Mouse (Mus musculus): ENCODE measurements around the gene Nr4a3. TPM values are rescaled to one million over a fixed set of nuclear protein-coding genes. Genes with fewer than 3 reads are reported as not detected.

Gene Nr4a3
- total RNA-seq, 2 experiments from 2014 or later, result 5.8 to 6.7 TPM

- DNase-seq, result no peak
Observed at GRCm38 (mm10) chr4:48050442-48050841, 5.5 kb downstream of the Nr4a3 start.

DNA sequence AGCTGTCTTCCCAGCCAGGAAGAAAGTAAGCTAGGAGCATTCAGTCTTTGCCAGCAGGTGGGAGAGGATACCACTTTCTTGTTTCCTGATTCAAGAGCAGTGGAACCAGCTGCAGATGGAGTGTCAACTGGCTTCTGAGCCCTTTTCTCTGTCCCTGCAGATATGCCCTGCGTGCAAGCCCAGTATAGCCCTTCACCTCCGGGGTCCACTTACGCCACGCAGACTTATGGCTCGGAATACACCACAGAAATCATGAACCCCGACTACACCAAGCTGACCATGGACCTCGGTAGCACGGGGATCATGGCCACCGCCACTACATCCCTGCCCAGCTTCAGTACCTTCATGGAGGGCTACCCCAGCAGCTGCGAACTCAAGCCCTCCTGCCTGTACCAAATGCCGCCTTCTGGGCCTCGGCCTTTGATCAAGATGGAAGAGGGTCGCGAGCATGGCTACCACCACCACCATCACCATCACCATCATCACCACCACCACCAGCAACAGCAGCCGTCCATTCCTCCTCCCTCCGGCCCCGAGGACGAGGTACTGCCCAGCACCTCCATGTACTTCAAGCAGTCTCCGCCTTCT lies 6.2 kb downstream of the Nr4a3 start:
- DNase-seq, result no peak

- no peak for DNase-seq
Observed at GRCm38 (mm10) chr4:48051674-48052121, 6.7 kb downstream of the Nr4a3 start.

GRCm38 (mm10) chr4:48061716-48062115 lies 16.8 kb downstream of the Nr4a3 start:
- DNase-seq, result no peak

- DNase-seq, result no peak
Observed at GRCm38 (mm10) chr4:48064311-48064710, 19.4 kb downstream of the Nr4a3 start.

GRCm38 (mm10) chr4:48066676-48067075 lies 21.7 kb downstream of the Nr4a3 start:
- no peak for DNase-seq

DNA sequence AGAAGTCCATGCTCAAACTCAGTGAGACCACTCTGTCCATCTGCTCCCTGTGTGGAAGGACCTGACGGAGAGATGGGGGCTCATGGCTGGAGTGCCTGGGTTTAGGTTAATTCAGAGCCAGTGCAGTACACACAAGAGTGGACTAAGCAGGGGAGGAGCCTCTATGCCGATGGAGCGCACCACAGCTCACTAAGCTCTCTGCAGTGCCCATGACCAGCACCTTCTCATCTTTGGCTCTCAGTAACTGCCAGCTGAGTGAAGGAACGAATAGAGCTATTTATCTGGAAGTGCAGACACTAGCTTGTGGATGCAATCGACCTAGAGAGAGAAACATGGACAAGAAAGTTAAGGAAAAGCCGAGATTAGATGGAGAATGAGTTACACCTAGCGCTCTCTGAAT lies 24.2 kb downstream of the Nr4a3 start:
- no peak for DNase-seq

- DNase-seq, result no peak
Observed at GRCm38 (mm10) chr4:48072006-48072405, 27.1 kb downstream of the Nr4a3 start.

DNA sequence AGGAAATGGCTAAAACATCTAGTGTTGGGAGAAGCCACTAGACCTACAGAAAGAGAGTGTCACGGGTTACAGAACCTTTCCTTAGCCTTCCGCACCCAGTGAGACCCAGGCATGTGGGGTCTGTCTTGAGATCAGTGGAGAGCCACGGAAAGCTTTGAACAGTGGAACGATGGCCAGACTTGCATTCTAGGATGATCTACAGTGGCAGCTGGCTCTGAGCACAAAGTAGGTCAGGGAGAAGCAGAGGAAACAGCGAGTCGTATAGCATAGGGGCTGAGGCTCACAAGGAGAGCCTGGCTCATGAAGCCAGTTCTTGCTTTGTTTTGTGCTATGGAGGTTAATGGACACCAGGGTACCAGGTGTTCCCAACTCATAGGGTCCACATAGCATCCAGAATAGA lies 28.4 kb downstream of the Nr4a3 start:
- no peak for DNase-seq

GRCm38 (mm10) chr4:48074451-48075240 lies 29.7 kb downstream of the Nr4a3 start:
- DNase-seq, result no peak

- DNase-seq, result peak; percentile 50 to 63
Observed at GRCm38 (mm10) chr4:48076693-48077471, 31.9 kb downstream of the Nr4a3 start.

DNA sequence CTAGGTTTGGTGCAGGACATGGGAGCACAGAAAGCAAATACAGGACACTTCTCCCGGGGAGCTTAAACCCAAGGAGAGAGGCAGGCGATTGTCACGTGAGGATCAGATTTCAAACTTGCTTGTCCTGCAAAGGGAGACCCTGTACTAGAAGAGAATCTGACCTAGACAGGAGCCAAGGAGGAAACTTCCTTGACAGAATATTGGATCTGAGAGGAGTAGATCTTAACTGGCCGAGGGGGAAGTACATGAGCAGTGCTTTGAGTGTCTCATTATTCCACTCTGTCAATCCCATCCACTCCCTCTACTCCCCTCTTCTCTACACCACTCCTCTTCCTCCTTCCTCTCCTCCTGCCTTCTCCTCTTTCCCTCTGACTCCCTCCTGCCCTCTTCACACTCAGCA lies 33.3 kb downstream of the Nr4a3 start:
- no peak for DNase-seq

- DNase-seq, result no peak
Observed at GRCm38 (mm10) chr4:48079285-48080039, 34.5 kb downstream of the Nr4a3 start.

DNA sequence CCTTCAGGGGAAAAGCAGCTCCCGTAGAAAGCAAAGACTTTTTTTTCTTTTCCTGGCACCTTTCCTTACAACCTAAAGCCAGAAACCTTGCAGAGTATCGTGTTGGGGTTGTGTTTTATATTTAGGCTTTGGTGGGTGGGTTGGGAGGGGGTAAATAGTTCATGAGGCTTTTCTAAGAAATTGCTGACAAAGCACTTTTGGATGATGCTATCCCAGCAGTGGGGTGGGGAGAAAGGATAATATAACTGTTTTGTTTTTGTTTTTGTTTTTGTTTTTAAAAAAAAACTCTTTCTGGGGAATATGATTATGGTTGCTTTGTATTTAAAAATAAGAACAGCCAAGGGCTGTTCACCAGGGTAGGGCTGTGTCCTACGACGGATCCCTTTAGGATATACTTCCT lies 38.5 kb downstream of the Nr4a3 start:
- DNase-seq, result no peak

- no peak for DNase-seq
Observed at GRCm38 (mm10) chr4:48086609-48087008, 41.7 kb downstream of the Nr4a3 start.

DNA sequence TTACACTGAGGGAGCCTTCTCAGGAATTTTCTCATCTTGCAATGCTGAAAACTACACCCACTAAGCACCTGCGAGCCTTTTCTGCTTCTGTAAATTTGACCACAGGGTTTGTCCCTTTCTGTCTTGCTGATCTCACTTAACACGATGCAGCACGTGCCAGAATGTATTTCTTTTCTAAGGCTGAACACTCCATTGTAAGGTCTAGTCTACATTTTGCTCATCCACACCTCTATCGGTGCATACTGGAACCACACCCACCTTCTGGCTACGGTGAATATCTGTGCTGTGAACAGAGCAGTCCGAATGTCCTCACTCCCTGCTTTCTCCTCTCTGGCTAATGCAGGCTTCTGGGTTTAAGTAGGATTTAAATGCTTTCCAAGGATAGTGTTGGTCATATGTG lies 42.5 kb downstream of the Nr4a3 start:
- no peak for DNase-seq

DNA sequence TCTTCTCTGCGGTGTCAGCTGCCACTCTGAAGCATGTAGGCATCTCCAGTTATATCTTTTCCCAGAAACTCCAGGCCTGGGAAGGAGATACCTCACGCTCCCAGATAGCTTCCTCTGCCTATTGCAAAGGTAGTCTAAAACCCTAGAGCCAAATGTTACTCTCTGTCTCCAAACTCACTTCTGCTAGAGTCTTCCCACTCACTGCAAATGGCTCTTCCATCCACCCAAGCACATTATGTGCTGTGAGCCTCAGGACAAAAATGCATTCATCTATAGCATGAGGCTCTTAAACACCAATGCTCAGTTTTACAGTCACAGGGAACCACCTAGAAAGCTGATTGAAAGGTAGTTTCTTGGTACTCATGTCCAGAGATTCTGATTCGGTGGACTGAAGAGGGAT lies 48.3 kb downstream of the Nr4a3 start:
- no peak for DNase-seq

GRCm38 (mm10) chr4:48100217-48100616 lies 55.3 kb downstream of the Nr4a3 start:
- no peak for DNase-seq

DNA sequence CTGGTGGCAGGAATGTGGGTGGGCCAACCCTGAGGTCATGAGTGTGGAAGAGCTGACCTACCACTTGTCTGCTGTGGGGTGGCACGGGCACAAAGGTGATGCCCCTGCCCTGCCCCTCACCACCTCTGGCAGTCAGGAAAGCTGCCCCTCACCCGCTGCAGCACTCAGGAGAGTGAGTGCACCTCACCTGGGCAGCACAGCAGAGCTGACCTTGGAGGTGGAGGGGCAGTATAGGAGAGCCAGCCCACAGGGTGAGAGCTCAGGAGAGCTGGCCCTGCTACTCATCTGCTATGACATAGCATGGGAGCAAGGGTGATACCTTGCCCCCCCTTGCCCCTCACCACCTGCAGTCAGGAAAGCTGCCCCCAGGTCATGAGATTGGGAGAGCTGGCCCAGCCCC lies 57.0 kb downstream of the Nr4a3 start:
- no peak for DNase-seq

DNA sequence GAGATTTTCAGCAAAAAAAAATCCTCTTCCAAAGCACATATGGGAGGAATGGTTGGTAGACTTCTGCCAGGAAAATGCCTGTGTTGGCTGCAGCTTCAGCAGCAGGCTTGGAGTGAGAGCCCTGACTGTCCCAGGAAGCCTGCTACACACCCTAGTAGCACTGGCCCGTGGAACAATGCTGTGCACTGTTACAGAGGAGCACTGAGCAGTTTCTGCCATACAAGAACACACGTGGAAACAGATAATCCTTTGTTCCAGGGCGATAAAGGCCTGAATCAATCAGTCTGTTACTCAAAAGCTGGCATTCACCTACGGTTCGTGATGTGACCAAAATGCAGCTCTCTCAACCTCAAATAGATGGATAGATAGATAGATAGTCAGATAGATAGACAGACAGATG lies 60.4 kb downstream of the Nr4a3 start:
- DNase-seq, result no peak

- DNase-seq, result no peak
Observed at GRCm38 (mm10) chr4:48107086-48107485, 62.1 kb downstream of the Nr4a3 start.

- peak in 1 of 2 experiments; percentile 38 for DNase-seq
Observed at GRCm38 (mm10) chr4:48108591-48108990, 63.6 kb downstream of the Nr4a3 start.

Measured in heart, adult 18-20 months (tissue).